Mouse (Mus musculus): ENCODE results near the gene Phox2b. TPM values are rescaled to one million over a fixed set of nuclear protein-coding genes. Genes with fewer than 3 reads are reported as not detected.

Gene Phox2b
- total and polyA plus RNA-seq, 2 experiments from 2014 or later = not detected

DNA sequence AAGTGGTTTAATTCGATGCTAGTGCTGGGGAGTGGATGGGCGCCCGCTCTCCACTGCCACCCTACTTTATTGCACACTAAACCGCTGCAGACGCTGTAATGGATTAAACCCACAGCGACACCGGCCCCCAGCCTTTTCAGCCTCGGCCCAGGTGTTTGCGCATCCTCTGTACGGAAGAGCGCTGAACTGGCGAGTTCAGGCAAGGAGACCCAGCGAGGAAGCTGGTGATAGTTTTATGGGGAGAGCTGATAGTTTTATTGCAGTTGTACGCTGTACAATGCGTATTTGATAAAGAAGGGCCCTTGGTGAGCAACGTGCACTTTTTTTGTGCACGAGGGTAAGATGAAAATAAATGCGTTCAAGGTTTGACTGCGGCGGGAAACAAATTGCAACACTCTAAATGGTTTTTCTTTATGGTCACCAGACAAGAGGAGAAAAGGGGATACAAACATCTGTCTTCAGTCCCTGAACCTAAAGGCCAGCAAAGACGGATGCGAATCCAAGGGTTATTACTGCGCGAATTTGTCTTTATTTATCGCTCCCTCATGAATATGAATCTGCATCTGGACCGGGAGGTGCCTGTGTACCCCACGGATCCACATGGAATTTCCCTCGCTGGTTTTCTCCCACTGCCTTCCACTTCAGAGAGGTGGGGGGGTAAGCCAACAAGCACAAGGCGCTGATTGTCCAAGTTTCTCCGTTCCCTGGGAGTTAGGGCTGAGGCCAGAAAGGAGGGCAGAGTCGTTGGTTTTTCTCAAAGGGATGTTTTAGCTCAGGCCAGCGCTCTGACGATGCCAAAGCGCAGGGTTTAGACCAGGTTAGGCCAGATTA, 1.7 kb upstream of the Phox2b start:
- Histone ChIP-seq H3K4me3 (ENCODE audit: low read depth, low read length) (no peak overlapping the region), H3K4me1 (ENCODE audit: control insufficient read depth, insufficient read depth) (no peaks in the 10 kb centered on the region), H3K4me2 (ENCODE audit: low read depth, low read length) (no peak overlapping the region), H3K9me3 (replicated peaks; ENCODE audit: control insufficient read depth, low read length) (no peaks in the 10 kb centered on the region), H3K9ac (replicated peaks; ENCODE audit: low read depth, low read length) (no peak overlapping the region), H3K27me3 (ENCODE audit: control insufficient read depth, insufficient read depth, low read length) (peaks cover 93% of the 10 kb centered on the region), H3K36me3 (replicated peaks; ENCODE audit: control insufficient read depth, insufficient read depth, low read length) (no peaks in the 10 kb centered on the region), H3K27ac (ENCODE audit: low read depth) (no peak overlapping the region)
- 3% methylated on average over 34 of the region's 34 CpGs for WGBS
- TF ChIP-seq EP300 (IDR thresholded peaks at IDR 0.05; ENCODE audit: low read depth) = no peak
- no peak for TF ChIP-seq CTCF (IDR thresholded peaks at IDR 0.05; ENCODE audit: low read depth)
- no peak for ATAC-seq (ENCODE audit: insufficient read depth, low read depth)
- peak; percentile 8 for DNase-seq (ENCODE audit: low spot score)

- 2% methylated on average over 32 of the region's 32 CpGs for WGBS
- TF ChIP-seq CTCF (IDR thresholded peaks at IDR 0.05; ENCODE audit: low read depth) = no peak
- no peak for TF ChIP-seq EP300 (IDR thresholded peaks at IDR 0.05; ENCODE audit: low read depth)
- ATAC-seq (ENCODE audit: insufficient read depth, low read depth) (no peak), DNase-seq (ENCODE audit: low spot score) (peak; percentile 19)
- Histone ChIP-seq H3K4me3 (ENCODE audit: low read depth, low read length) (no peak overlapping the region), H3K36me3 (replicated peaks; ENCODE audit: control insufficient read depth, insufficient read depth, low read length) (no peaks in the 10 kb centered on the region), H3K4me1 (ENCODE audit: control insufficient read depth, insufficient read depth) (no peaks in the 10 kb centered on the region), H3K9me3 (replicated peaks; ENCODE audit: control insufficient read depth, low read length) (no peaks in the 10 kb centered on the region), H3K4me2 (ENCODE audit: low read depth, low read length) (no peak overlapping the region), H3K27me3 (ENCODE audit: control insufficient read depth, insufficient read depth, low read length) (peaks cover 98% of the 10 kb centered on the region), H3K27ac (ENCODE audit: low read depth) (no peak overlapping the region), H3K9ac (replicated peaks; ENCODE audit: low read depth, low read length) (no peak overlapping the region)
Measured at GRCm38 (mm10) chr5:67099393-67100271, 531 bp upstream of the Phox2b start.

DNA sequence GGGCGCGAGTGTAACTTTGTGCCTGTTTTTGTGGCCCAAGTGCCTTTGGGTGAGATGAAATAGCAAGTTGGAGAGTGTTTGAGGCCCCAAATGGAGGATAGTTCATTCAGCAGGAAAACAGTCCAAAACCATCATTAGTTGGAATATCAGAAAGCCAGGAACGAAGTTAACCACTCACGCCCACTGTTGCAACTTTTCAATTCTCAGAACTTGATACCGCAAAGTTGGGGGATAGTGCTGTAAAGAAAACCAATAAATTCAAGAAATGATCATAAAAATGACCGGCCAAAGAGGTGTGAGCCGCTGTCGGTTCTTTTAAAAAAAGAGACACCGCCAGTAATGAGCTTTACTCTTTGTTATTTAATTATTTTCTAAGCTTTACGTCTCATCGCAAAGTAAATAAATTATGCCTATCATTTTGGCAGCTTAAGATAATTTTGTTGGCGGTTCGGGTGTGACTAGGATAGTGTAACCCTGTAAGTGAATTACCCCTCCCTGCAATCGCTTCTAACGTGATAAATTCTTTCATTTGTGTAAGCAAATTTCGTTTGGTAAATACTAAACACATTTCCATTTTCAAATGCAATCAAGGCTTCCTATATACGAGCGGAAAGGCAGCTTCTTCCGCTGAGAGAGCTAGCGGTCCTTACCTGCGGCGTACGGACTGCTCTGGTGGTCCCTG, 909 bp downstream of the Phox2b start:
- no peak overlapping the region for H3K9ac ChIP-seq (replicated peaks; ENCODE audit: low read depth, low read length)
- 3% methylated on average over 23 of the region's 23 CpGs for WGBS
- H3K27ac ChIP-seq (ENCODE audit: low read depth) = no peak overlapping the region
- no peaks in the 10 kb centered on the region for H3K4me1 ChIP-seq (ENCODE audit: control insufficient read depth, insufficient read depth)
- TF ChIP-seq EP300 (IDR thresholded peaks at IDR 0.05; ENCODE audit: low read depth) (no peak), CTCF (IDR thresholded peaks at IDR 0.05; ENCODE audit: low read depth) (no peak)
- no peak overlapping the region for H3K4me3 ChIP-seq (ENCODE audit: low read depth, low read length)
- H3K36me3 ChIP-seq (replicated peaks; ENCODE audit: control insufficient read depth, insufficient read depth, low read length) = no peaks in the 10 kb centered on the region
- peaks cover 98% of the 10 kb centered on the region for H3K27me3 ChIP-seq (ENCODE audit: control insufficient read depth, insufficient read depth, low read length)
- no peak for DNase-seq (ENCODE audit: low spot score)
- ATAC-seq (ENCODE audit: insufficient read depth, low read depth) = no peak
- no peaks in the 10 kb centered on the region for H3K9me3 ChIP-seq (replicated peaks; ENCODE audit: control insufficient read depth, low read length)
- H3K4me2 ChIP-seq (ENCODE audit: low read depth, low read length) = no peak overlapping the region

DNA sequence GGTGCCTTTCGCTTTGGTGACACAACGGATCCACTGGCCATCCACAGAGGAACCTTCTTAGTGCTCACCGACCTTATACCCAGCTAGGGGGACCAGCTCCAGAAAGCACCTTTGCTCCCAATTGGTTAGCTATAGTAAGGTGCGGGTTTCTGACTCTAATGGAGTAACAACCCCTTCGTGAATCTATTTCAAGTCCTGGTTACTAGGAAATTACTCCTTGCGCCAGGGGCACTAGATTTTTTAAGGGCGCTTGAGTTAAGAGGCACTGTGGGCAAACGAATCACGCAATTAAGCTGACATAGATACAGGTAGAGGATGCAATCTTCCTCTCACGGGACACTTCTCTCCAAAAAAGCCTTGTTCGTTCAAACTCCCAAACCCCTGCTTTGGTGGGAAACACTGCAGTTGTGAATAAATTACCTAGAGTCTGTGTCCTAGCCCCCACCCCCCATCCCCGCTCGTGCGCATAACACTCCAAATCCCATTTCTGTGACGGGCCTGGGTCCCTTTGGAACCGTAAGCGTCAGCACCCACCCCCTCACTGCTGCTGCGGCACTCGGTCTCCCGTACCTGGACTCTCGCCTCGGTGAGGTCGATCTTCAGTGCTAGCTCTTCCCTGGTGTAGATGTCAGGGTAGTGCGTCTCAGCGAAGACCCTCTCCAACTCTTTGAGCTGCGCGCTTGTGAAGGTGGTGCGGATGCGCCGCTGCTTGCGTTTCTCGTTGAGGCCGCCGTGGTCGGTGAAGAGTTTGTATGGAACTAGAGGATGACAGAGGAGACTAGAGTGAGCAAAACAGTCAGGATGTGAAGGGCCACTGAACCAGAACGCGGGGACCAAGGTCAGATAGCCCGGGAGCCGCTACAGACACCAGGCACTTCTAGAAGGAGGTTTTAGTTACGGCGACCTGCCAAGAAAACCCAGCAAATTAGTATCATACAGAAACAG, 1.7 kb downstream of the Phox2b start:
- TF ChIP-seq CTCF (IDR thresholded peaks at IDR 0.05; ENCODE audit: low read depth) = no peak
- TF ChIP-seq EP300 (IDR thresholded peaks at IDR 0.05; ENCODE audit: low read depth) = no peak
- Histone ChIP-seq H3K4me1 (ENCODE audit: control insufficient read depth, insufficient read depth) (no peaks in the 10 kb centered on the region), H3K4me2 (ENCODE audit: low read depth, low read length) (no peak overlapping the region), H3K9me3 (replicated peaks; ENCODE audit: control insufficient read depth, low read length) (no peaks in the 10 kb centered on the region), H3K9ac (replicated peaks; ENCODE audit: low read depth, low read length) (no peak overlapping the region), H3K36me3 (replicated peaks; ENCODE audit: control insufficient read depth, insufficient read depth, low read length) (no peaks in the 10 kb centered on the region), H3K27ac (ENCODE audit: low read depth) (no peak overlapping the region), H3K27me3 (ENCODE audit: control insufficient read depth, insufficient read depth, low read length) (peaks cover 98% of the 10 kb centered on the region), H3K4me3 (ENCODE audit: low read depth, low read length) (no peak overlapping the region)
- peak; percentile 8 for DNase-seq (ENCODE audit: low spot score)
- WGBS = 2% methylated on average over 41 of the region's 41 CpGs
- ATAC-seq (ENCODE audit: insufficient read depth, low read depth) = no peak
